Mouse (Mus musculus) liver, embryonic 13.5 days (tissue): ENCODE data around the gene Pls3. TPM values are rescaled to one million over a fixed set of nuclear protein-coding genes. Genes with fewer than 3 reads are reported as not detected.
"Not testable (repeated sequence)": the region's sequence is repeated elsewhere in the genome, so short reads cannot be mapped to it uniquely, and the experiment has no call there.

Source experiments
- ATAC-seq: fragments of 200-750 bp; cut with Nextera tagmentation; 2 replicates; pipeline ENCODE4 v1.8.0; 2017; ENCODE audit warnings: low read depth, mild to moderate bottlenecking, moderate number of reproducible peaks, moderate library complexity
- DNase-seq: peaks from one replicate; pipeline ENCODE4 v3.0.0; 2022
- H3K27ac ChIP-seq: fragments of 300-500 bp; sonication (generic); 2 replicates; pipeline ENCODE4 v1.5.1; 2015; ENCODE audit warnings: moderate library complexity, mild to moderate bottlenecking, inconsistent platforms
- H3K27me3 ChIP-seq: fragments of 300-500 bp; sonication (generic); 2 replicates; pipeline ENCODE4 v1.6.1; 2015; ENCODE audit warnings: mild to moderate bottlenecking, inconsistent platforms
- H3K36me3 ChIP-seq: fragments of 300-500 bp; sonication (generic); 2 replicates; pipeline ENCODE4 v1.6.1; 2015; ENCODE audit warnings: mild to moderate bottlenecking, inconsistent platforms
- H3K4me1 ChIP-seq: fragments of 300-500 bp; sonication (generic); replicated peaks from 2 replicates; pipeline ENCODE4 v1.6.1; 2015; ENCODE audit warnings: inconsistent platforms
- H3K4me2 ChIP-seq: fragments of 300-500 bp; sonication (generic); 2 replicates; pipeline ENCODE4 v1.6.1; 2015; ENCODE audit warnings: inconsistent platforms, mild to moderate bottlenecking, moderate library complexity
- H3K4me3 ChIP-seq: fragments of 300-500 bp; sonication (generic); replicated peaks from 2 replicates; pipeline ENCODE4 v1.5.1; 2015; ENCODE audit warnings: mild to moderate bottlenecking, inconsistent platforms
- H3K9ac ChIP-seq: fragments of 300-500 bp; sonication (generic); 2 replicates; pipeline ENCODE4 v1.6.1; 2015; ENCODE audit warnings: mild to moderate bottlenecking, inconsistent platforms
- H3K9me3 ChIP-seq: fragments of 300-500 bp; sonication (generic); replicated peaks from 2 replicates; pipeline ENCODE4 v1.6.1; 2016; ENCODE audit warnings: inconsistent platforms
- WGBS: fragments of 180-500 bp; shearing (Covaris S2); methylation state at CpG from one replicate; pipeline ENCODE4 v1.1.7; 2015; ENCODE audit not compliant: insufficient replicate concordance; 5-methylcytosine and 5-hydroxymethylcytosine counted together
- polyA plus RNA-seq: library from polyadenylated mRNA; unstranded; fragments of >200 nt; fragmentation: Nextera tagmentation; extraction: Ambion mirVana; gene quantifications from 2 replicates; pipeline ENCODE4 v1.2.1, GENCODE M21; 2015

Pls3 gene
- polyA plus RNA-seq, 1 experiment from 2014 or later, result 10.8 TPM

DNA sequence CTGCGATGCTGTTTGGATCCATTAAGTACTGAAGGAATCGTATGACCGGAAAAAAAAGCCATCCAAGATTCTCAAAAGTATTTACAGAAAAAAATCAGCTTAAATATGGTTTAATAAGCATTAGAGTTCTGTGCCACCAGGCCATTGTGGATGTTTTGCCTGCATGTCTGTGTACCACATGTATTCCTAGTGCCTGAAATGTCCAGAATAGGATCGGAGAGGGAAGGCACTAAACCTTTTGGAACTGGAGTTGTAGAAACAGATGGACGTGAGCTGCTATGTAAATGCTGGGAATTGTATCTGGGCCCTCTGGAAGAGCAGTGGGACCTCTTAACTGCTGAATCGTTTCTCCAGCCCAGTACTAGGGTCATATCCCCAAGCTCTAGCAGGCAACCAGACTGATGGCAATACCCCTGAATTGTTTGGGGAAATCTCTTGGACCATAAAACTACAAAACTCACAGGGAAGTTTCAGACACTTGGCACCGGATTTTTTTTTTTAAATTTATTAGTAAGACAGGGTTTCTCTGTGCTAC, 110.1 kb downstream of the Pls3 start:
- DNase-seq (no peak), ATAC-seq (no peak)
- Histone ChIP-seq H3K27me3 (no peaks in the 10 kb centered on the region), H3K4me1 (peaks cover 3% of the 10 kb centered on the region), H3K4me2 (peak overlapping the region; percentile 62), H3K27ac (no peak overlapping the region), H3K9me3 (no peaks in the 10 kb centered on the region), H3K9ac (peak overlapping the region; percentile 67; the same call in 1 of the 2 replicates), H3K4me3 (peak overlapping the region; percentile 64), H3K36me3 (no peaks in the 10 kb centered on the region)
- whole genome bisulfite sequencing, result 40% methylated on average over 7 of the region's 7 CpGs

DNA sequence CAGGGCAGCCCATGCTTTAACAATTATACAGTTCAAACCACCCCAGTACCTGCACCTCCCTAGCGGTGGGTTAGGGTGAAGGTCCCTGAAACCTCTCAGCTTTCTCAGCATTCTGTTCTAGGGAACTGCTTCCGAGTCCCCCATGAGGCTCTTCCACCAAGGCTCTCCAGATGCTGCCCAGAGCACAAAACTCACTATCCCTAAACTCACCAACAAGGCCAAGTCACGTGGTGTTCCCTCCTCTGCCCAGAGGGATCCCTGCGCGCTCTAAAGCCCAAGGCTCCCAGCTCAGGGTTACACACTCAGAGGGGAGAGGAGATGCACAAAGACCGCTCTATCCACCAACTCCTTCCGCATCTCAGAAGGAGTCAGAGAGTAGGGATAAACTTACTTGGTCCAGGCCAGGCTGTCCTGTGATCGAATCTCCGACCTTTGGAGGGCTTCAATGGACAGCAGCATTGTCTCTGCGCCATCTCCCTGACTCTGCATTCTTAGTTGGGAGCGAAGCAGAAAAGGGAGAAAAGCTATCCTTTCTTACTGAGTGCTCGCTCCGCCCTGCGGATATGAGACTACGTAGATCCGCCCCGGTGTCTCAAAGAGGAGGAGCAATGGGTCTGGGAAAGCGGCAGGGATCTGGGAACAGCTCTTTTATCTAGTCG, 110.7 kb downstream of the Pls3 start:
- peak overlapping the region; percentile 62 for H3K4me2 ChIP-seq
- ATAC-seq (peak; percentile 95), DNase-seq (peak; percentile 31)
- peak overlapping the region; percentile 64 for H3K4me3 ChIP-seq
- H3K9me3 ChIP-seq, result no peaks in the 10 kb centered on the region
- H3K9ac ChIP-seq, result peak overlapping the region; percentile 67
- H3K36me3 ChIP-seq, result no peaks in the 10 kb centered on the region
- H3K27ac ChIP-seq, result peak overlapping the region; percentile 71
- H3K4me1 ChIP-seq, result peaks cover 3% of the 10 kb centered on the region
- no peaks in the 10 kb centered on the region for H3K27me3 ChIP-seq
- WGBS, result 12% methylated on average over 19 of the region's 19 CpGs

DNA sequence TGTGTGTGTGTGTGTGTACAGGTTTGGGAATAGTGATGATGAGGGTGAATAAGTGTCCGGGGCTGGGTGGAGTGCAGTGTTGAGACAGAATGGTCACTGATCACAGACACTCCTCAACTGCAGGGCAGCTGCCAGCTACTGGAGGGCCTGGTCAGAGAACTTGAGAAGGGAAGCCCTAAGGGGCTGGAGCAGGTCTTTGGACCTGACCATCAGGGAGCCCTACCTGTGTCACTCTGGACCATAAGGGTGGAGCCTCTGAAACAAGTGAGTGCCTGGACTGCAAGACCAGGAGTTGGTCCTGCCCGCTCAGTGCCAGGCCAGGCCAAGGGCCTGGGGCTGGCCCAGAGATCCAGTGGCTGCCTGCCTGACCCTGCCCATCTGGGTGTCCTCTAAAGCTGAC, 115.5 kb downstream of the Pls3 start:
- 78% methylated on average over 1 of the region's 2 CpGs for WGBS
- not testable (repeated sequence) for H3K27ac ChIP-seq, DNase-seq, H3K27me3 ChIP-seq, H3K4me1 ChIP-seq, ATAC-seq, H3K9me3 ChIP-seq, H3K36me3 ChIP-seq, H3K9ac ChIP-seq, H3K4me2 ChIP-seq, H3K4me3 ChIP-seq

- not testable (repeated sequence) for H3K4me2 ChIP-seq, H3K4me1 ChIP-seq, H3K9ac ChIP-seq, DNase-seq, H3K27ac ChIP-seq, H3K4me3 ChIP-seq, H3K27me3 ChIP-seq, ATAC-seq, H3K36me3 ChIP-seq, H3K9me3 ChIP-seq
- 62% methylated on average over 12 of the region's 12 CpGs for WGBS
Observed at GRCm38 (mm10) chrX:75759036-75759435, 115.9 kb downstream of the Pls3 start.

DNA sequence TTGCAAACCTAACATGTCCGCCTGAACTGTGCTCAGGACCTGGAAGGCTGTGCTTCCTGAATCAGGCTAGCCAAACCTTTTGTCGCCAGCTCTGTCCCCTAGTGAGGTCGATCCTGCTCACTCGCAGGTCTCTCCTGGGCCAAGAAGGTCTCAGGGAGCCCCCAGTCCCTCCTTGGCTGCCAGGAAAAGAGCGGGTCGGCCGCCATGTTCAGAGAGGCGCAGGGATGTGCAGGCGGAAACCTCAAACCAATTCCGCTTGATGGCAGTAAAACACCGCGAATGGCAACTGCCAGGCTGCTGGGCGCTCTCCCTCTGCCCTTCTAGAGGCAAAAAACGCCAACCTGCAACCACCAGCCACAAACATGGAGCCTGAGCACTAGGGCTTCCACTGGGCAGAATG, 117.0 kb downstream of the Pls3 start:
- H3K4me3 ChIP-seq, H3K27ac ChIP-seq, H3K4me2 ChIP-seq, H3K9ac ChIP-seq, H3K27me3 ChIP-seq, H3K4me1 ChIP-seq, DNase-seq, H3K9me3 ChIP-seq, ATAC-seq, H3K36me3 ChIP-seq: not testable (repeated sequence)
- 61% methylated on average over 14 of the region's 14 CpGs for WGBS

GRCm38 (mm10) chrX:75754531-75754930, 120.5 kb downstream of the Pls3 start:
- not testable (repeated sequence) for H3K9ac ChIP-seq, H3K4me2 ChIP-seq, H3K27me3 ChIP-seq, H3K9me3 ChIP-seq, ATAC-seq, H3K4me1 ChIP-seq, H3K27ac ChIP-seq, H3K4me3 ChIP-seq, DNase-seq, H3K36me3 ChIP-seq

DNA sequence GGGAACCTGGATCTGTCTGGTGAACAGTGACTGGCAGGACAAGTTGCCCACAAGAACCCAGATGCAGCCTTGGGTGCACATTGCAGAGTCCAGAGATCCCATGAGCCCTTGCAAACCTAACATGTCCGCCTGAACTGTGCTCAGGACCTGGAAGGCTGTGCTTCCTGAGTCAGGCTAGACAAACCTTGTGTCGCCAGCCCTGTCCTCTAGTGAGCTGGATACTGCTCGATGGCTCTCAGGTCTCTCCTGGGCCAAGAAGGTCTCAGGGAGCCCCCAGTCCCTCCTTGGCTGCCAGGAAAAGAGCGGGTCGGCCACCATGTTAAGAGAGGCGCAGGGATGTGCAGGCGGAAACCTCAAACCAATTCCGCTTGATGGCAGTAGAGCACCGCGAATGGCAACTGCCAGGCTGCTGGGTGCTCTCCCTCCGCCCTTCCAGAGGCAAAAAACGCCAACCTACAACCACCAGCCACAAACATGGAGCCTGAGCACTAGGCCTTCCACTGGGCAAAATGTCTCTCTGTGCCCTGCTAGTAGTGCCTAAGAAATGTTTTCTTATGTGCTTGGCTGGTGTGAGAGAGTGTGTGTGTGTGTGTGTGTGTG, 124.8 kb downstream of the Pls3 start:
- H3K36me3 ChIP-seq, H3K4me3 ChIP-seq, ATAC-seq, H3K27me3 ChIP-seq, H3K4me1 ChIP-seq, H3K27ac ChIP-seq, H3K9ac ChIP-seq, H3K9me3 ChIP-seq, H3K4me2 ChIP-seq: not testable (repeated sequence)
- DNase-seq, result peak; percentile 73
- 61% methylated on average over 4 of the region's 12 CpGs for WGBS

DNA sequence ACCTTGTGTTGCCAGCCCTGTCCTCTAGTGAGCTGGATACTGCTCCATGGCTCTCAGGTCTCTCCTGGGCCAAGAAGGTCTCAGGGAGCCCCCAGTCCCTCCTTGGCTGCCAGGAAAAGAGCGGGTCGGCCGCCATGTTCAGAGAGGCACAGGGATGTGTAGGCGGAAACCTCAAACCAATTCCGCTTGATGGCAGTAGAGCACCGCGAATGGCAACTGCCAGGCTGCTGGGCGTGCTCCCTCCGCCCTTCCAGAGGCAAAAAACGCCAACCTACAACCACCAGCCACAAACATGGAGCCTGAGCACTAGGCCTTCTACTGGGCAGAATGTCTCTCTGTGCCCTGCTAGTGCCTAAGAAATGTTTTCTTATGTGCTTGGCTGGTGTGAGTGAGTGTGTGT, 125.7 kb downstream of the Pls3 start:
- WGBS, result 53% methylated on average over 9 of the region's 10 CpGs
- not testable (repeated sequence) for H3K9ac ChIP-seq, H3K4me2 ChIP-seq, H3K27me3 ChIP-seq, H3K4me1 ChIP-seq, H3K36me3 ChIP-seq, H3K4me3 ChIP-seq, H3K27ac ChIP-seq, ATAC-seq, H3K9me3 ChIP-seq, DNase-seq

GRCm38 (mm10) chrX:75744466-75744865, 130.5 kb downstream of the Pls3 start:
- 55% methylated on average over 14 of the region's 14 CpGs for WGBS
- peak; percentile 78 for DNase-seq
- not testable (repeated sequence) for H3K9me3 ChIP-seq

GRCm38 (mm10) chrX:75739464-75739863, 135.5 kb downstream of the Pls3 start:
- H3K27ac ChIP-seq, H3K9ac ChIP-seq, H3K27me3 ChIP-seq, H3K4me3 ChIP-seq, H3K9me3 ChIP-seq, H3K4me2 ChIP-seq, DNase-seq, ATAC-seq, H3K4me1 ChIP-seq, H3K36me3 ChIP-seq: not testable (repeated sequence)
- WGBS, result 50% methylated on average over 5 of the region's 8 CpGs

More at GRCm38 (mm10) chrX:75744466-75744865, 130.5 kb downstream of the Pls3 start:
- H3K27me3 ChIP-seq, H3K4me1 ChIP-seq, ATAC-seq, H3K27ac ChIP-seq, H3K4me3 ChIP-seq, H3K4me2 ChIP-seq, H3K9ac ChIP-seq, H3K36me3 ChIP-seq: not testable (repeated sequence)
